Mouse (Mus musculus) testis, postnatal 10 days (tissue): ENCODE measurements around the gene Rbm17.
"Not testable (repeated sequence)": the region's sequence is repeated elsewhere in the genome, so short reads cannot be mapped to it uniquely, and the experiment has no call there.

ENCODE experiments used
- DNase-seq: peaks from one replicate; pipeline ENCODE4 v3.0.0; 2021; ENCODE audit warnings: low spot score

The Rbm17 gene

GRCm38 (mm10) chr2:11604053-11604452, at the start of gene Rbm17:
Gene Rbm17 (minus strand): TSS chr2:11604153.
- DNase-seq = no peak

- DNase-seq = peak; percentile 44
Observed at GRCm38 (mm10) chr2:11653330-11653729, 49.4 kb upstream of the Rbm17 start.

GRCm38 (mm10) chr2:11652780-11653179, 48.8 kb upstream of the Rbm17 start:
- DNase-seq = no peak

GRCm38 (mm10) chr2:11652196-11652595, 48.2 kb upstream of the Rbm17 start:
- no peak for DNase-seq

GRCm38 (mm10) chr2:11651476-11651875, 47.5 kb upstream of the Rbm17 start:
- DNase-seq = no peak

GRCm38 (mm10) chr2:11645297-11645696, 41.3 kb upstream of the Rbm17 start:
- DNase-seq = no peak

- no peak for DNase-seq
Observed at GRCm38 (mm10) chr2:11644057-11644456, 40.1 kb upstream of the Rbm17 start.

- no peak for DNase-seq
Observed at GRCm38 (mm10) chr2:11642451-11642941, 38.5 kb upstream of the Rbm17 start, which contains the start of gene Il2ra. Gene Il2ra (plus strand): TSS chr2:11642807.

GRCm38 (mm10) chr2:11637115-11637514, 33.2 kb upstream of the Rbm17 start:
- no peak for DNase-seq

- no peak for DNase-seq
Observed at GRCm38 (mm10) chr2:11636138-11636480, 32.2 kb upstream of the Rbm17 start.

GRCm38 (mm10) chr2:11635471-11636137, 31.7 kb upstream of the Rbm17 start:
- no peak for DNase-seq

GRCm38 (mm10) chr2:11635035-11635434, 31.1 kb upstream of the Rbm17 start:
- no peak for DNase-seq

GRCm38 (mm10) chr2:11625890-11626289, 21.9 kb upstream of the Rbm17 start, which contains the start of gene Gm17490:
Gene Gm17490 (minus strand): TSS chr2:11626264.
- DNase-seq = no peak

GRCm38 (mm10) chr2:11623726-11624125, 19.8 kb upstream of the Rbm17 start:
- DNase-seq = no peak

- DNase-seq = no peak
Observed at GRCm38 (mm10) chr2:11623173-11623572, 19.2 kb upstream of the Rbm17 start.

- DNase-seq = no peak
Observed at GRCm38 (mm10) chr2:11619598-11619997, 15.6 kb upstream of the Rbm17 start.

- no peak for DNase-seq
Observed at GRCm38 (mm10) chr2:11616846-11617245, 12.9 kb upstream of the Rbm17 start.

GRCm38 (mm10) chr2:11612939-11613338, 9.0 kb upstream of the Rbm17 start:
- DNase-seq = not testable (repeated sequence)

GRCm38 (mm10) chr2:11606718-11607117, 2.8 kb upstream of the Rbm17 start:
- not testable (repeated sequence) for DNase-seq

- no peak for DNase-seq
Observed at GRCm38 (mm10) chr2:11604911-11605310, 958 bp upstream of the Rbm17 start.

- DNase-seq = peak; percentile 97
Observed at GRCm38 (mm10) chr2:11602506-11603489, 1.2 kb downstream of the Rbm17 start.

- no peak for DNase-seq
Observed at GRCm38 (mm10) chr2:11601795-11602194, 2.2 kb downstream of the Rbm17 start.

GRCm38 (mm10) chr2:11597906-11598305, 6.0 kb downstream of the Rbm17 start:
- no peak for DNase-seq
